Mouse (Mus musculus): ENCODE results near the gene Tmem104. TPM values are rescaled to one million over a fixed set of nuclear protein-coding genes. Genes with fewer than 3 reads are reported as not detected.

The Tmem104 gene
- polyA plus RNA-seq (2011; ENCODE audit: insufficient read length, low read depth, missing spikeins): 11.6 and 13.3 TPM in 2 replicates

GRCm38 (mm10) chr11:115187224-115187639 lies at the start of gene Tmem104:
Gene Tmem104 (plus strand): TSS chr11:115187487.
- Histone ChIP-seq H3K27ac (ENCODE audit: insufficient read depth, low read length) (peak within 1 kb of the TSS; percentile 73), H3K4me1 (ENCODE audit: control insufficient read depth, insufficient read depth, low read length) (0 out of 2 replicates have a peak, but pooled peaks cover 3% of the 10 kb centered on the region)
- TF ChIP-seq POLR2A (IDR thresholded peaks at IDR 0.05; ENCODE audit: low read depth, low read length): peak; percentile 88
- TF ChIP-seq CTCF (IDR thresholded peaks at IDR 0.05; ENCODE audit: borderline replicate concordance, insufficient read depth, low read length): no peak

GRCm38 (mm10) chr11:115138597-115139262 lies 48.6 kb upstream of the Tmem104 start:
- Histone ChIP-seq H3K4me1 (ENCODE audit: control insufficient read depth, insufficient read depth, low read length) (no peaks in the 10 kb centered on the region), H3K4me3 (ENCODE audit: insufficient read depth, low read length) (no peak overlapping the region), H3K27ac (ENCODE audit: insufficient read depth, low read length) (no peak overlapping the region)
- TF ChIP-seq CTCF (IDR thresholded peaks at IDR 0.05; ENCODE audit: borderline replicate concordance, insufficient read depth, low read length): no peak
- TF ChIP-seq POLR2A (IDR thresholded peaks at IDR 0.05; ENCODE audit: low read depth, low read length): no peak

More at GRCm38 (mm10) chr11:115187224-115187639, at the start of gene Tmem104:
- peak within 1 kb of the TSS; percentile 66 for H3K4me3 ChIP-seq (ENCODE audit: insufficient read depth, low read length)

GRCm38 (mm10) chr11:115141970-115142369 lies 45.3 kb upstream of the Tmem104 start:
- TF ChIP-seq POLR2A (IDR thresholded peaks at IDR 0.05; ENCODE audit: low read depth, low read length) (no peak), CTCF (IDR thresholded peaks at IDR 0.05; ENCODE audit: borderline replicate concordance, insufficient read depth, low read length) (no peak)
- H3K4me1 ChIP-seq (ENCODE audit: control insufficient read depth, insufficient read depth, low read length): no peaks in the 10 kb centered on the region

DNA sequence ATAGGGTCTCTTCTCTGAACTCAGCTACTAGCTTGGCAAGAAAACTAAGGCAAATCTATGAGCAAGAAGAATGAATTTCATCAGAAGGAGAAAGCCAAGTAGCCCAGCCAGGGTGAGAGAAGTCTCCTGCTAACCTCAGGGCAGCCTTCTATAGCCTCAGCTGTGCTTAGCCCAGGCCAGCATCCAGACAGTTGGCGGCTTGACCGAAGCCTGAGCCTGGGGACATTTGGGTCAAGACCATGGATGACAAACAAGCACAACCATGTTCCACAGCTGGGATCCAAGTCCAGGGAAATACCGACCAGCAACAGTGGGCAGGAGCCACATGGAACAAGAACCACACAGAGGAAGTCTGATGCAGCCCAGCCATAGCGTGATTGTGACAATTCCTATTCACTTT lies 39.5 kb upstream of the Tmem104 start:
- H3K4me3 ChIP-seq (ENCODE audit: insufficient read depth, low read length): no peak overlapping the region
- H3K4me1 ChIP-seq (ENCODE audit: control insufficient read depth, insufficient read depth, low read length): no peaks in the 10 kb centered on the region
- TF ChIP-seq POLR2A (IDR thresholded peaks at IDR 0.05; ENCODE audit: low read depth, low read length) (no peak), CTCF (IDR thresholded peaks at IDR 0.05; ENCODE audit: borderline replicate concordance, insufficient read depth, low read length) (no peak)
- no peak overlapping the region for H3K27ac ChIP-seq (ENCODE audit: insufficient read depth, low read length)

More at GRCm38 (mm10) chr11:115141970-115142369, 45.3 kb upstream of the Tmem104 start:
- H3K27ac ChIP-seq (ENCODE audit: insufficient read depth, low read length): no peak overlapping the region
- H3K4me3 ChIP-seq (ENCODE audit: insufficient read depth, low read length): no peak overlapping the region

- Histone ChIP-seq H3K27ac (ENCODE audit: insufficient read depth, low read length) (no peak overlapping the region), H3K4me1 (ENCODE audit: control insufficient read depth, insufficient read depth, low read length) (no peaks in the 10 kb centered on the region), H3K4me3 (ENCODE audit: insufficient read depth, low read length) (no peak overlapping the region)
- TF ChIP-seq POLR2A (IDR thresholded peaks at IDR 0.05; ENCODE audit: low read depth, low read length) (no peak), CTCF (IDR thresholded peaks at IDR 0.05; ENCODE audit: borderline replicate concordance, insufficient read depth, low read length) (no peak)
Measured at GRCm38 (mm10) chr11:115150741-115151254, 36.5 kb upstream of the Tmem104 start.

DNA sequence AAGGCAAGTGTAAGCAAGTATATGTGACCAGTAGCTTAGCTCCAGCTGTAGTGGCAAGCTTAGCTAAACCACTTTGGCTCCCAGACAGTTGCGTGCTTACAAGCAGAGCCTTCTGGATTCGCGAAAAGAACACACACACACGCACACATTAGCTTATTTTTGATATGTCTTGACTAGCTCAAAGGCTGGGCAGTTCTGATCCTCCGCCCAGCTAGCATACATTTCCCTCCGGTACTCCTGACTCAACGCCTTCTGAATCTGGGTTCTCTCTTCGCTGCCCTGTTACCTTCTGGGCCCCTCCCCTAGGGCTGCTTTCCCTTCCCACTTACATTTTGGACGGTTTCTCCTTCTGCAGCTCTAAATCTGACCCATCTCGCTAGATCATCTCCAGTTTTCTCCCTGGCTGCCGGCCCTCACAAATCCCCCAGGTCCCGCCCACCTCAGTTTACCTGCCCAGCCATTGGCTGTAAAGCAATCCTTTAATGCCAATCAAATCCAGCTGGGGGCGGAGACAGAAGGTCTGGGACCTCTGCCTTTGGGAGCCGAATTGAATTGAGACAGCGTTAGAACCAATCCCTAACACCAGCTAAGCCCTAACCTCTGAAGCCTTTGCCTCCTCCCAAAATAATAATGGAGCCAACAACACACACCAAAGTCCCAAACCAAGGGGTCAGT lies 35.4 kb upstream of the Tmem104 start:
- Histone ChIP-seq H3K27ac (ENCODE audit: insufficient read depth, low read length) (no peak overlapping the region), H3K4me3 (ENCODE audit: insufficient read depth, low read length) (peak overlapping the region; percentile 25; the same call in 1 of the 2 replicates), H3K4me1 (ENCODE audit: control insufficient read depth, insufficient read depth, low read length) (no peaks in the 10 kb centered on the region)
- TF ChIP-seq POLR2A (IDR thresholded peaks at IDR 0.05; ENCODE audit: low read depth, low read length) (no peak), CTCF (IDR thresholded peaks at IDR 0.05; ENCODE audit: borderline replicate concordance, insufficient read depth, low read length) (no peak)

- H3K27ac ChIP-seq (ENCODE audit: insufficient read depth, low read length): no peak overlapping the region
- no peaks in the 10 kb centered on the region for H3K4me1 ChIP-seq (ENCODE audit: control insufficient read depth, insufficient read depth, low read length)
- H3K4me3 ChIP-seq (ENCODE audit: insufficient read depth, low read length): no peak overlapping the region
- TF ChIP-seq CTCF (IDR thresholded peaks at IDR 0.05; ENCODE audit: borderline replicate concordance, insufficient read depth, low read length) (no peak), POLR2A (IDR thresholded peaks at IDR 0.05; ENCODE audit: low read depth, low read length) (no peak)
Measured at GRCm38 (mm10) chr11:115153088-115153487, 34.2 kb upstream of the Tmem104 start.

GRCm38 (mm10) chr11:115153699-115154292 lies 33.5 kb upstream of the Tmem104 start:
- Histone ChIP-seq H3K4me3 (ENCODE audit: insufficient read depth, low read length) (no peak overlapping the region), H3K4me1 (ENCODE audit: control insufficient read depth, insufficient read depth, low read length) (no peaks in the 10 kb centered on the region), H3K27ac (ENCODE audit: insufficient read depth, low read length) (no peak overlapping the region)
- TF ChIP-seq CTCF (IDR thresholded peaks at IDR 0.05; ENCODE audit: borderline replicate concordance, insufficient read depth, low read length) (peak; percentile 82), POLR2A (IDR thresholded peaks at IDR 0.05; ENCODE audit: low read depth, low read length) (no peak)

DNA sequence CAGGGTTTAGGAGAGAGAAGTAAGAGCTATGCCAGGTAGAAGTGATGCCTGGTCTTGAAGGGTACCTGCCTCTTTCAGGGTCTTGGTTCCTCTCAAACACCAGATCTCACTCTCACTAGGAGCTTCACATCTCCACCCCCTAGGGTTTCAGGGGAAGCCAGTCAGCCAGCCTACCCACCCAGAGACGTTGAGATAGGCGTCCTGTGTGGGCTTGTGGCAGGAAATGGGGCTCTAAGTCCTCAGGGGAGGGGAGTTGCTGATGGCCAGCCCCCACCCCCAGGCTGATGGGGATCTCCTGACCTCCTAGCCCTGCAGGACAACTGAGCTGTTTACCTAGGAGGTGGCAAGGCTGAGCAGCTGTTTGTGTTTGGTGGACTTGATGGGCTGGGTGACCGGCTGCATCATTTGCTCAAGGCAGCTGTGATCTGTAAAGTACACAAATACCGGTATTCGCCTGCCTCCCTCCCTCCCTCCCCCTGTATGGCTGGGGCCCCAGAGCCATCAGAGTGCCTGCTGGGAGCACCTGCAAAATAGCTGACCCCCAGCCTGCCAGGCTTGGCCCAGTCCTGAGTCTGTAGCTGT lies 32.1 kb upstream of the Tmem104 start:
- Histone ChIP-seq H3K27ac (ENCODE audit: insufficient read depth, low read length) (no peak overlapping the region), H3K4me1 (ENCODE audit: control insufficient read depth, insufficient read depth, low read length) (no peaks in the 10 kb centered on the region), H3K4me3 (ENCODE audit: insufficient read depth, low read length) (no peak overlapping the region)
- TF ChIP-seq CTCF (IDR thresholded peaks at IDR 0.05; ENCODE audit: borderline replicate concordance, insufficient read depth, low read length) (no peak), POLR2A (IDR thresholded peaks at IDR 0.05; ENCODE audit: low read depth, low read length) (no peak)

Data from embryonic fibroblast, embryonic 13.5 days (primary cell).